Mouse (Mus musculus): Measurements from ENCODE around the gene Zdhhc16. TPM values are rescaled to one million over a fixed set of nuclear protein-coding genes. Genes with fewer than 3 reads are reported as not detected.

The Zdhhc16 gene
- polyA plus RNA-seq, 1 experiment from 2014 or later = 70.8 TPM

Other genes starting within 250 kb of the Zdhhc16 start
- 31.7 and 36.4 TPM in 2 replicates for gene Slit1, start 189.8 kb upstream of the Zdhhc16 start, polyA plus RNA-seq (2014; fragmentation: Nextera tagmentation; extraction: Ambion mirVana)
- gene Arhgap19, start 131.4 kb upstream of the Zdhhc16 start, polyA plus RNA-seq (2014; fragmentation: Nextera tagmentation; extraction: Ambion mirVana) = 6.7 and 6.8 TPM in 2 replicates
- 19.1 and 23.4 TPM in 2 replicates for gene Frat1, start 103.5 kb upstream of the Zdhhc16 start, polyA plus RNA-seq (2014; fragmentation: Nextera tagmentation; extraction: Ambion mirVana)
- 5.4 and 5.5 TPM in 2 replicates for gene Frat2, start 85.3 kb upstream of the Zdhhc16 start, polyA plus RNA-seq (2014; fragmentation: Nextera tagmentation; extraction: Ambion mirVana)
- gene Rrp12, start 37.3 kb upstream of the Zdhhc16 start, polyA plus RNA-seq (2014; fragmentation: Nextera tagmentation; extraction: Ambion mirVana) = 13.2 and 16.2 TPM in 2 replicates
- gene Pgam1, start 21.6 kb upstream of the Zdhhc16 start, polyA plus RNA-seq (2014; fragmentation: Nextera tagmentation; extraction: Ambion mirVana) = 498 and 547 TPM in 2 replicates
- 51.9 and 64.0 TPM in 2 replicates for gene Exosc1, start 57 bp upstream of the Zdhhc16 start, polyA plus RNA-seq (2014; fragmentation: Nextera tagmentation; extraction: Ambion mirVana)
- gene Mms19, start 47.7 kb downstream of the Zdhhc16 start, polyA plus RNA-seq (2014; fragmentation: Nextera tagmentation; extraction: Ambion mirVana) = 29.6 and 31.6 TPM in 2 replicates
- gene Ubtd1, start 48.3 kb downstream of the Zdhhc16 start, polyA plus RNA-seq (2014; fragmentation: Nextera tagmentation; extraction: Ambion mirVana) = 8.6 and 9.2 TPM in 2 replicates
- gene Ankrd2, start 102.5 kb downstream of the Zdhhc16 start, polyA plus RNA-seq (2014; fragmentation: Nextera tagmentation; extraction: Ambion mirVana) = 0.82 and 1.2 TPM in 2 replicates
- 1.3 and 2.2 TPM in 2 replicates for gene Hoga1, start 112.1 kb downstream of the Zdhhc16 start, polyA plus RNA-seq (2014; fragmentation: Nextera tagmentation; extraction: Ambion mirVana)
- gene 4933411K16Rik, start 118.8 kb downstream of the Zdhhc16 start, polyA plus RNA-seq (2014; fragmentation: Nextera tagmentation; extraction: Ambion mirVana) = not detected in 2 replicates
- 117 and 128 TPM in 2 replicates for gene Morn4, start 152.9 kb downstream of the Zdhhc16 start, polyA plus RNA-seq (2014; fragmentation: Nextera tagmentation; extraction: Ambion mirVana)
- 39.0 and 40.6 TPM in 2 replicates for gene Pi4k2a, start 157.0 kb downstream of the Zdhhc16 start, polyA plus RNA-seq (2014; fragmentation: Nextera tagmentation; extraction: Ambion mirVana)
- 7.9 and 10.3 TPM in 2 replicates for gene Avpi1, start 195.6 kb downstream of the Zdhhc16 start, polyA plus RNA-seq (2014; fragmentation: Nextera tagmentation; extraction: Ambion mirVana)
- 2.7 and 3.2 TPM in 2 replicates for gene Marveld1, start 213.9 kb downstream of the Zdhhc16 start, polyA plus RNA-seq (2014; fragmentation: Nextera tagmentation; extraction: Ambion mirVana)
- gene Zfyve27, start 230.5 kb downstream of the Zdhhc16 start, polyA plus RNA-seq (2014; fragmentation: Nextera tagmentation; extraction: Ambion mirVana) = 35.1 and 35.7 TPM in 2 replicates

All from hindbrain, embryonic 14.5 days (tissue).